Mouse (Mus musculus) midbrain, embryonic 15.5 days (tissue): ENCODE measurements around the gene Plod2. TPM values are rescaled to one million over a fixed set of nuclear protein-coding genes. Genes with fewer than 3 reads are reported as not detected.
A peak's percentile ranks its signal among the peaks of the same experiment; 100 is the strongest.

Experiments
- ATAC-seq: fragments of 200-750 bp; cut with Nextera tagmentation; replicated peaks from 2 replicates; pipeline ENCODE4 v1.8.0; 2017; ENCODE audit warnings: moderate TSS enrichment
- H3K27ac ChIP-seq: fragments of 300-500 bp; sonication (generic); 2 replicates; pipeline ENCODE4 v1.5.1; 2015; ENCODE audit warnings: mild to moderate bottlenecking, inconsistent platforms
- H3K27me3 ChIP-seq: fragments of 300-500 bp; sonication (generic); replicated peaks from 2 replicates; pipeline ENCODE4 v1.6.1; 2015; ENCODE audit warnings: inconsistent platforms
- H3K36me3 ChIP-seq: fragments of 300-500 bp; sonication (generic); replicated peaks from 2 replicates; pipeline ENCODE4 v1.6.1; 2015; ENCODE audit warnings: inconsistent platforms
- H3K4me1 ChIP-seq: fragments of 300-500 bp; sonication (generic); 2 replicates; pipeline ENCODE4 v1.6.1; 2015; ENCODE audit warnings: inconsistent platforms
- H3K4me2 ChIP-seq: fragments of 300-500 bp; sonication (generic); 2 replicates; pipeline ENCODE4 v1.6.1; 2015; ENCODE audit warnings: inconsistent platforms, mild to moderate bottlenecking, moderate library complexity
- H3K4me3 ChIP-seq: fragments of 300-500 bp; sonication (generic); 2 replicates; pipeline ENCODE4 v1.5.1; 2015; ENCODE audit warnings: mild to moderate bottlenecking, inconsistent platforms
- H3K9ac ChIP-seq: fragments of 300-500 bp; sonication (generic); 2 replicates; pipeline ENCODE4 v1.6.1; 2015; ENCODE audit warnings: mild to moderate bottlenecking, inconsistent platforms
- H3K9me3 ChIP-seq: fragments of 300-500 bp; sonication (generic); 2 replicates; pipeline ENCODE4 v1.6.1; 2016; ENCODE audit warnings: inconsistent platforms
- WGBS: fragments of 180-500 bp; shearing (Covaris S2); methylation state at CpG from one replicate; pipeline ENCODE4 v1.1.7; 2015; ENCODE audit warnings: mixed read lengths; 5-methylcytosine and 5-hydroxymethylcytosine counted together
- polyA plus RNA-seq: library from polyadenylated mRNA; unstranded; fragments of >200 nt; fragmentation: Nextera tagmentation; extraction: Ambion mirVana; gene quantifications from 2 replicates; pipeline ENCODE4 v1.2.1, GENCODE M21; 2015

The Plod2 gene
- polyA plus RNA-seq, 1 experiment from 2014 or later: 11.0 TPM

DNA sequence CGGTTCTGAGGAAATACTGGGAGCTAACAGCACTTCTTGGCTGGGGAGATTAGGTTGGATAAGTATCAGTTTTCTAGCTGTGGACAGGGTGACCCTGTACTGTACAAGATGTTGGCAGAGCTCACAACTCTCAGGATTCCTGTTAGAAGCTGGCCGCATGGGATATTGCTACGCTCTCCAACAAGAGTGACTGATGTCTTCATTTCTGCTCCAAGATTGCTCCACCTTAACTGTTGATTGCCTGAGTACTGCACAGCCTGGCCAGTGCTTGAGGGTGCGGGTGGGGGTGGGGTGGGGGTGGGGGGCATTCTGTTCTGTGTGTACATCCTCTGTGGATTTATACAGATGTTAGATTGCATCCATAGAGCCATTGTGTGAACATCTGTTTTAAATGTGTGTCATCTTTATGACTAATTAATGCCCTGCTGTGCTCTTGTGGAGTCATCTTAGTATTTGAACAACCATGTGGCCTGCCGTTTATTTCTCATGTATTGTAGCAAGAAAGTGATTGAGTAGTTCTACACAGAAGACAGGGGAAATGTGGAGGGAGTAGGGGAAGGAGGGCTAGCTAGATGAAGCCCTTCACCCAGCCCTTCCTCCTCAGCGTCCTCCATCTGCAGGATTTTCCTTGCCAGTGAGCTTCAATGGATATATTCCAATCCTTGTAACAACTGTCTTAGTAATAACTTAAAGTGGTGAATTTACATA lies 19.0 kb downstream of the Plod2 start:
- Histone ChIP-seq H3K4me3 (no peak overlapping the region), H3K4me2 (no peak overlapping the region), H3K27ac (no peak overlapping the region), H3K27me3 (no peaks in the 10 kb centered on the region), H3K9me3 (no peaks in the 10 kb centered on the region), H3K9ac (no peak overlapping the region), H3K4me1 (no peaks in the 10 kb centered on the region), H3K36me3 (no peaks in the 10 kb centered on the region)
- WGBS: 67% methylated on average over 6 of the region's 6 CpGs
- ATAC-seq: no peak

DNA sequence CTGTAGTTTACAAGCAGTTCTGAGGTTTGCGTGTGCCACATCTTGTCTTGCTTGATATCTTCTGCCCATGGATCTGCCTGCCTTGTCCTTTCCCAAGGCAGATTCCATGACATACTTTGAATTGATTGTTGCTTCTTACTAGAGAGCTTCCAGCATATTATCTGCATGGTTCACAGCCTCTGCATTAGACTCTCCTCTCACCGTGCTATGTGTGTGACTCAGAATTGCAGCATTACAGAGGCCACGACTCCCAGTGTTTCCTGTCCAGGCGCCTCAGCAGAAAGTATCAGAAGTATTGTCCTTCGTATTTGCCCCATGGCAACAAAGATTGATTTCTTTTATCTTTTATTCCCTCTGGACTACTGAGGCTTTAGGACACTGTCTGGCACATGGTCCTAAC lies 20.4 kb downstream of the Plod2 start:
- 89% methylated on average over 5 of the region's 5 CpGs for WGBS
- Histone ChIP-seq H3K9me3 (no peaks in the 10 kb centered on the region), H3K36me3 (no peaks in the 10 kb centered on the region), H3K4me1 (no peaks in the 10 kb centered on the region), H3K27ac (no peak overlapping the region), H3K4me3 (no peak overlapping the region), H3K27me3 (no peaks in the 10 kb centered on the region), H3K9ac (no peak overlapping the region), H3K4me2 (no peak overlapping the region)
- ATAC-seq: no peak

DNA sequence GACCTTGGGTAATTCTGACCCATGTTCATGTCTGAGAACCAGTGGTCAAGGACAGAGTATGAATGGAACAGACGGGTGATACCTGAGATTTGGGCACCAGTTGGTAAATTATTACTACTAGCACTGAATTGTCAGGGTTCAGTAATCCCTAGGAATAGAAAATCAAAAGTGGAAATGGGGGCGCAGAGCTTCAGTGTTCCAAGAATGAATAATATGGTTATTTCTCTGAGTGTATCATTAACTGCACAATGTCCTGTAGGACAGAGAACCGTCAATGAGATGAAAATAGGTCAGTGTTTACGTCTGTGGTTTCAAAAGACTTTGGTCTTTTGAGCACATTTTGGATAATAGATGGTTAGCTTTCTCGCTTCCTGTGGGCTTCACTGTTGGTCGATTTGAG lies 21.3 kb downstream of the Plod2 start:
- Histone ChIP-seq H3K9ac (no peak overlapping the region), H3K9me3 (no peaks in the 10 kb centered on the region), H3K36me3 (no peaks in the 10 kb centered on the region), H3K4me2 (no peak overlapping the region), H3K4me3 (no peak overlapping the region), H3K4me1 (no peaks in the 10 kb centered on the region), H3K27ac (no peak overlapping the region), H3K27me3 (no peaks in the 10 kb centered on the region)
- ATAC-seq: no peak
- 92% methylated on average over 6 of the region's 6 CpGs for WGBS

DNA sequence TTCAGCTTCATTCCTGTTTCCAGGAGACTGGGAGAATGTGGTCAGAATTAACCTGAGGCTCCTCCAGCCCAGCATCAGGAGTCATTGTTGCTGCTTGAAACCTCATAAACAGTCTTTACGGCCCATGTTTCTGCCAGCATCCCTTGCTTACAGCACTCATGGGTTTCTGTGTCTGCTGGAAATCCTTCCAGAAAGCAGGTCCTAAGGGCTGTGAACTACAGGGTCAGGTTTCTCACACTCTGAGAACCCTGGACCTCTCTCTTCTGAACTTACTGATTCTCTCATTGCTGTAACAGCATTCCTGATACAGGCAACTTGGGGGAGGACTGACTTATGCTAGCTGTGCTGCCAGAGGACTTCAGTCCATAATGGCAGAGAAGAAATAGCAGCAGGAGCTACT lies 22.4 kb downstream of the Plod2 start:
- no peaks in the 10 kb centered on the region for H3K4me1 ChIP-seq
- H3K4me3 ChIP-seq: no peak overlapping the region
- WGBS: 98% methylated on average over 1 of the region's 1 CpGs
- no peak overlapping the region for H3K27ac ChIP-seq
- no peaks in the 10 kb centered on the region for H3K27me3 ChIP-seq
- no peak for ATAC-seq
- H3K9me3 ChIP-seq: no peaks in the 10 kb centered on the region
- no peak overlapping the region for H3K9ac ChIP-seq
- no peaks in the 10 kb centered on the region for H3K36me3 ChIP-seq
- H3K4me2 ChIP-seq: no peak overlapping the region

DNA sequence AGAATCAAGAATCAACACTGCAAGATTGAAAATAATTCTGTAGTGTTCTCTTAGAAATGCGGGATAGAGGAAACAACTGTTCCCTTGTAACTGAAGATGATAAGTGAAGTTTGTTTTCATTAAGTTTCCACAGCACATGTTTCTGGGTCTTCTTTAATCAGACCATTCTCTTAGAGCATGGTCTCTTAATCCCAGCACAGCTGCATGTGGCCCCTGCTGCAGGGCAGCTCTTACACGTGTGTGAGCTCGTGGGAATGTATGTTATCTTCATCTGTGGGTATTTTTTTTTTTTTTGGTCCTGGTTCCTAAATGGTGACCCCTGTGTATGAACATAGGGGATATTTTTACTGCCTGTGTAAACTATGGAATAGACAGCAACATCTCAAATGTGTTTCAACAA lies 24.2 kb downstream of the Plod2 start:
- no peak for ATAC-seq
- no peak overlapping the region for H3K27ac ChIP-seq
- H3K27me3 ChIP-seq: no peaks in the 10 kb centered on the region
- no peaks in the 10 kb centered on the region for H3K36me3 ChIP-seq
- H3K9me3 ChIP-seq: no peaks in the 10 kb centered on the region
- 89% methylated on average over 3 of the region's 3 CpGs for WGBS
- no peaks in the 10 kb centered on the region for H3K4me1 ChIP-seq
- no peak overlapping the region for H3K4me3 ChIP-seq
- H3K9ac ChIP-seq: no peak overlapping the region
- no peak overlapping the region for H3K4me2 ChIP-seq

DNA sequence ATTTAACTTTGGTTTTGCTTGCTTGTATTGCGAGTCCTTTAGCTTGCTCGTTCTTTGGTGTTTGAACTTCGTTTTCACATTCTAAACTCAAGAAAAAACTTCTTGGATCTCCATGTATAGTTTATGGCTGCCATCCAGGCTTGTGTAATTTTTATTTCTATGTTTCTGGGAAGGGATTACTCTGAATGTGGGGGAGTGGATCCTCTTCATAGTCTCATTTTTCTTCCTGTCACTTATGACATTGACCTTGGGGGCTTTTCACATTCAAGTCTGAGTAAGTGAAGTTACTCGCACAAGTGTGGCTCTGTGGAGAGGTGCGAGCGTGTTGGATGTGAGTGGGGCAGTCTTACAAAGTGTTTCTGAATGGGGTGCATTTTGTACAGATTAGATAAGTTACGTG lies 25.5 kb downstream of the Plod2 start:
- Histone ChIP-seq H3K4me1 (no peaks in the 10 kb centered on the region), H3K9me3 (no peaks in the 10 kb centered on the region), H3K27me3 (no peaks in the 10 kb centered on the region), H3K4me3 (no peak overlapping the region), H3K4me2 (no peak overlapping the region), H3K27ac (no peak overlapping the region), H3K9ac (no peak overlapping the region), H3K36me3 (no peaks in the 10 kb centered on the region)
- WGBS: 94% methylated on average over 7 of the region's 7 CpGs
- no peak for ATAC-seq

DNA sequence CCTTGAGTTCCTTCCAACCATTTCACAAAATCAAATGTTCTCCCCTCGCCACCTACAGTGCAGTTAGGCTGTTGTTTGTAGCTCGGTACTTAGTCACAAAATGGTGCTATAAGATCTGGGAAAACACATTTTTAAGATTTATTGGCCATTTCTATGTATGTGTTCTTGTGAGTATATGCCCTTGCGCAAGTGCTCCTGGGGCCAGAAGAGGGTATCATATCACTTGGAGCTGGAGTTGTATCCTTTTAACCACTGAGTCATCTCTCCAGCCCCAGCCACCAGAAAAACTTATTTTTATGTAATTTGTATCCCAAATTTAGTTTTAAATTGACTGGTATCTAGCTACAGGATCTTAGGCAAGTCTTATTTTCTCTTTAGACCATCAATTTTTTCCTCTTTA lies 26.8 kb downstream of the Plod2 start:
- H3K36me3 ChIP-seq: no peaks in the 10 kb centered on the region
- ATAC-seq: no peak
- H3K9ac ChIP-seq: no peak overlapping the region
- no peaks in the 10 kb centered on the region for H3K4me1 ChIP-seq
- WGBS: 95% methylated on average over 3 of the region's 3 CpGs
- no peak overlapping the region for H3K27ac ChIP-seq
- no peak overlapping the region for H3K4me2 ChIP-seq
- no peaks in the 10 kb centered on the region for H3K9me3 ChIP-seq
- H3K4me3 ChIP-seq: no peak overlapping the region
- no peaks in the 10 kb centered on the region for H3K27me3 ChIP-seq

DNA sequence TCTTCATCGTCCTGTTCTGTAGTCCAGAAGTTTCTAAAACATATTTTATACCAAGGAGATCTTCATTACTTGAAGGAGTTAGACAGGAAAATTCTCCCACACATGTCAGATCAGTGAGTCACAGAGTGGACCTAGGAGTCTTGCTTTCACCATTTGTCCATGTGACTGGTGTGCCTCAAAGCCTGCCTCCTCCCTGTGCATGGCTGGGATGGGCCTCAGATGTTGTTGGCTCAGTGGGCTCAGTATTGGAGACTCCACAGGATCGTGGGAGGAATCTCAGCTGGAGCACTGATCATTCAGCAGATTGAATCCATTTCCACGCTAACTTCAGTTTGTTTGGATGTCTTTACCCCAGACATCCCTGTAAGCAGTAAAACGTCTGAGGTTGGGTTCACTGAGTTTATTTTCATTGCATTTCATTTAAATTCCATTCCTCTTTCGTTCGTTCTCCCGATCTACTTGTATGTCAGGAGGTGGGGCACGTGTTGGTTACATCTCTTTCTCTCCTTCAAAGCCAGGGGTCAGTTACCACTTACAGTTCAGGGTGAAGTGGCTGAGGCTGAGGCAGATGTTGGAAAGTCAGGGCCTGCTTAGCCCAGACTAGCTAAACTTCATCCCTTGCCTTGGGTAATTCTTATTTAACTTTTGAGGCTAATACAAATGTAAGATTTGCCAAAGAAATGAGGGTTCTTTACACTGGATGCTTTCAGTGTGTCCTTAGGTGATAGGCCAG lies 30.5 kb downstream of the Plod2 start:
- Histone ChIP-seq H3K27ac (no peak overlapping the region), H3K4me2 (no peak overlapping the region), H3K9ac (no peak overlapping the region), H3K9me3 (no peaks in the 10 kb centered on the region), H3K4me3 (no peak overlapping the region), H3K27me3 (no peaks in the 10 kb centered on the region), H3K4me1 (no peaks in the 10 kb centered on the region), H3K36me3 (no peaks in the 10 kb centered on the region)
- WGBS: 83% methylated on average over 8 of the region's 8 CpGs
- ATAC-seq: no peak

DNA sequence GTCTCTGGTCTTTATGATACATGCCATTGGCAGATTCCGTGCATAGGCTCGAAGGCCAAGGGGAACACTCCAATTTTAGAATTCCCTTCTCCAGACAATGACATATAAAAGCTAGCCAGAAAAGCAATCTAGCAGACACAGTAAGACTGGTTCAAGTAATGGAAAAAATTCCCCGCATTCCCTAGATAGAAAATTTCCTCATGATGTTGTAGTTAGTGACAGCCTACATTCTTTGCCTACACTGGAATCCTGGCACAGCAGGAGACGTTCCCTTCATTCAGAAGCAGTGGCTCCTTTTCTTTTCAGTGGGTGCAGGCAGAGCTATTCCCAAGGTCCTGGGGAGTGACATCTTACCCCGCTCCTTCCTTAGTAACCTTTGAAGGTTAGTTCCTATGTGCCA lies 41.9 kb downstream of the Plod2 start:
- Histone ChIP-seq H3K27ac (no peak overlapping the region), H3K4me3 (no peak overlapping the region), H3K4me1 (no peaks in the 10 kb centered on the region), H3K9ac (no peak overlapping the region), H3K27me3 (no peaks in the 10 kb centered on the region), H3K4me2 (no peak overlapping the region), H3K36me3 (no peaks in the 10 kb centered on the region), H3K9me3 (no peaks in the 10 kb centered on the region)
- 78% methylated on average over 5 of the region's 5 CpGs for WGBS
- no peak for ATAC-seq

DNA sequence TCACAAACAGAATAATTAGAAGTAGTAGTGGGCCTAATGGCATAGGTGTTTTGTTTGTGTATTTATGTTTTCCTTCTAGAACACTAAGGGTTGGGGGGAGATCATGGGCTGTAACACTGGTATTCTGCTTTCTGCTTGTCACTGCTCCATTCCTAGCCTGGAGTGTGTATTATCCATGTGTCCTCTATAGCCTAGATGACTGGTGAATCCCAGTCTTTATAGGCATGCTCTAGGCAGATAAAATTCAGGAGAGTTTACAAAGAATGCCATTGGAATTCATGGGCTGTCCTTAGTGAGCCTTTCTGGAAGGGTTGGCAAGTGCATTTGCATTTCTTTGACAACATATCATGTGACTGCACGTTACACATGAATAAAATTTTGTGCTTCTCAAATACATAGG lies 44.0 kb downstream of the Plod2 start:
- H3K27me3 ChIP-seq: no peaks in the 10 kb centered on the region
- H3K27ac ChIP-seq: no peak overlapping the region
- H3K9me3 ChIP-seq: no peaks in the 10 kb centered on the region
- H3K4me1 ChIP-seq: no peaks in the 10 kb centered on the region
- ATAC-seq: peak; percentile 83
- H3K36me3 ChIP-seq: no peaks in the 10 kb centered on the region
- 29% methylated on average over 1 of the region's 1 CpGs for WGBS
- no peak overlapping the region for H3K4me3 ChIP-seq
- H3K4me2 ChIP-seq: no peak overlapping the region
- H3K9ac ChIP-seq: no peak overlapping the region

DNA sequence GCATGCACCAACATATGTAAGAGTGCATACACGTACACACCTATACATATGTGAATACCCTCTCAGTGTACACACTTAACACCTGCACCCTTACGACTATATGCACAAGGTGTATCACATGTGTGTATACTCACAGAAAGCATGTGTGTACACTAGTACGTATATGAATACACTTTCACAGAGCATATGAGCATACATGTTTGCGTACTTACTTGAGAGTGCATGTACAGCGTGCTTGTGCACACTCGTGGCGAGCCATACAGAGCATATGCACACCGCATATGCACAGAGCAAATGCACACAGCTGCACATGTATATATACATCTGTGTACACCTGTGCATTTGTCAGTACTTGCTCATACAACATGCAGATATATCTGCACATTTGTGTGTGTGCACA lies 45.4 kb downstream of the Plod2 start:
- Histone ChIP-seq H3K9ac (no peak overlapping the region), H3K27me3 (no peaks in the 10 kb centered on the region), H3K9me3 (no peaks in the 10 kb centered on the region), H3K27ac (no peak overlapping the region), H3K36me3 (no peaks in the 10 kb centered on the region), H3K4me2 (no peak overlapping the region), H3K4me1 (no peaks in the 10 kb centered on the region), H3K4me3 (no peak overlapping the region)
- ATAC-seq: no peak
- WGBS: 98% methylated on average over 8 of the region's 8 CpGs

DNA sequence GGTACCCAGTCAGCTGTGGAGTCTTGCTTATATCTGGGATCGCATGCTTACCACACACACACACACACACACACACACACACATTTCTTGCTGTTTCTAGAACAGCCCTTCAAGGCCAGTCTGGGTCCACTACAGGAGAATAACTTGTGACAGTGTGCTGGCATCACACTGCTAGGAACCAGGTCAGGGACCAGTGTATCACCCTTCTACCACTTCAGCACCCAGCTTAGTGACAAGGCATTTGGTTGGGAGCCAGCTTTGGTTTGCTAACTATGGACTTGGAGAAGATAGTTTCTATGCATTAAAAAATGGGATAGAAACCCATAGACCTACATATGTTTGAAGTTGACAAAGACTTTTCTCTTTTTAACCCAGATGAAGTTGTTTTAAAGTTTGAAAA lies 46.2 kb downstream of the Plod2 start:
- H3K27ac ChIP-seq: no peak overlapping the region
- WGBS: 87% methylated on average over 1 of the region's 1 CpGs
- no peaks in the 10 kb centered on the region for H3K36me3 ChIP-seq
- no peak overlapping the region for H3K9ac ChIP-seq
- H3K9me3 ChIP-seq: no peaks in the 10 kb centered on the region
- no peak overlapping the region for H3K4me3 ChIP-seq
- H3K4me1 ChIP-seq: no peaks in the 10 kb centered on the region
- no peak overlapping the region for H3K4me2 ChIP-seq
- no peak for ATAC-seq
- no peaks in the 10 kb centered on the region for H3K27me3 ChIP-seq

DNA sequence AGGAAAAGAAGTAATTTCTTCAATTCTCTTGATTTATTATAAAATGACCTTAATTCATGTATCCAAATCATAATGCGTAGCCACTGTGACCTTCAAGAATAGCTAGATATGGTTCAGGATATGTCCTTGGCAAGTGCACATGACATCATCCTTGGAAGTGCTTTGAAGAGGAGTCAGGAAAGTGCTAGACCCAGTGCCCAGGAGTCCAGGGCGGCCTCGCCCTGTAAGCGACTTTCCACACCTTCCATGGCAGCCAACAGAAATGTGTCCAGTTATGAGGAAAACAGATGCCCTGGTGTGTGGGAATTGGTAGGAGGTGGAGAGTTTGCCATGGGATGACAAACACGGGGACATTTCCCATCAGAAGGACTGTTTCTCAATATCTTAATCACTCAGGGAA lies 47.0 kb downstream of the Plod2 start:
- 92% methylated on average over 5 of the region's 5 CpGs for WGBS
- Histone ChIP-seq H3K4me2 (no peak overlapping the region), H3K4me3 (no peak overlapping the region), H3K36me3 (no peaks in the 10 kb centered on the region), H3K27me3 (no peaks in the 10 kb centered on the region), H3K4me1 (no peaks in the 10 kb centered on the region), H3K9ac (no peak overlapping the region), H3K27ac (no peak overlapping the region), H3K9me3 (no peaks in the 10 kb centered on the region)
- ATAC-seq: no peak
